Mouse (Mus musculus) megakaryocyte, embryonic 14.5 days (primary cell): ENCODE data around the gene Tas2r125. TPM values are rescaled to one million over a fixed set of nuclear protein-coding genes. Genes with fewer than 3 reads are reported as not detected.
"Not testable (repeated sequence)": the region's sequence is repeated elsewhere in the genome, so short reads cannot be mapped to it uniquely, and the experiment has no call there.

Experiments used
- H3K27me3 ChIP-seq: replicated peaks from 2 replicates; pipeline ENCODE3; 2012; ENCODE audit warnings: inconsistent platforms
- H3K36me3 ChIP-seq: replicated peaks from 2 replicates; pipeline ENCODE3; 2012; ENCODE audit warnings: low read length, inconsistent platforms, mixed read lengths
- H3K4me1 ChIP-seq: 2 replicates; pipeline ENCODE4 v1.6.1; 2012; ENCODE audit warnings: inconsistent platforms
- H3K4me3 ChIP-seq: replicated peaks from 2 replicates; pipeline ENCODE3; 2012; ENCODE audit warnings: moderate library complexity, mild to moderate bottlenecking, inconsistent platforms
- H3K9me3 ChIP-seq: 2 replicates; pipeline ENCODE4 v1.6.1; 2012; ENCODE audit warnings: inconsistent platforms
- FLI1 ChIP-seq: IDR thresholded peaks from 2 replicates; pipeline ENCODE4 v1.6.1; 2012; ENCODE audit warnings: low read length, inconsistent platforms, mixed read lengths
- GATA1 ChIP-seq: IDR thresholded peaks from 3 replicates; pipeline ENCODE4 v1.6.1; 2012; ENCODE audit warnings: mixed read lengths, low read length, inconsistent platforms, borderline replicate concordance
- polyA plus RNA-seq: library from polyadenylated mRNA; stranded (reverse); fragments of >175 nt; gene quantifications from 2 replicates; pipeline ENCODE4 v1.2.3, GENCODE M21; 2012; ENCODE audit warnings: low replicate concordance; ENCODE audit not compliant: insufficient read depth

Tas2r125 gene
- not detected in 2 replicates for polyA plus RNA-seq

- Histone ChIP-seq H3K27me3 (no peaks in the 10 kb centered on the region), H3K36me3 (no peaks in the 10 kb centered on the region), H3K9me3 (0 out of 2 replicates have a peak, but pooled peaks cover 4% of the 10 kb centered on the region), H3K4me1 (no peaks in the 10 kb centered on the region), H3K4me3 (no peak within 1 kb of the TSS)
- TF ChIP-seq GATA1 (no peak), FLI1 (no peak)
These were observed at the start of gene Tas2r125 for GRCm38 (mm10) chr6:132909351-132909750. Tas2r125 (plus strand) TSS chr6:132909651.

DNA sequence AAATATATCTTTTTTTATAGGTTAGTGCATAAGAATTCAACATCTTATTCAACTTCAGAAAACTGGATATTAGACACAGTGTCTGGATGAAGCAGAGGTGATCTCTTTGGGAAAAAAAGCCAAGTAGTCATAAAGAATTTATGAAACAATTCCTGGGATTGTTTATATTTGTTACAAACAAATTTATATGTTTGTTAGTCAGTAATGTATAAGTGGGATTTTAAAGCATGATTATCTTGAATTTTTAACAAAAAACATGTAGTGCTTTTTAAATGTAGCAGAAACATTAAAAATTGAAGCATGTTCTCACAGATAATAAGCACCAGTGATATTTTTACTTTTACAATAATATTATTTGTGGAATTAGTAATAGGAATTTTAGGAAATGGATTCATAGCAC is 41.7 kb upstream of the Tas2r125 start, which contains the start of gene Tas2r110:
TSS of gene Tas2r110 (plus strand) at position 301 of the 400 bp plus-strand sequence.
- H3K4me1 ChIP-seq: no peaks in the 10 kb centered on the region
- no peaks in the 10 kb centered on the region for H3K36me3 ChIP-seq
- no peaks in the 10 kb centered on the region for H3K27me3 ChIP-seq
- no peak within 1 kb of the TSS for H3K4me3 ChIP-seq
- TF ChIP-seq FLI1 (no peak), GATA1 (no peak)
- H3K9me3 ChIP-seq: no peaks in the 10 kb centered on the region

DNA sequence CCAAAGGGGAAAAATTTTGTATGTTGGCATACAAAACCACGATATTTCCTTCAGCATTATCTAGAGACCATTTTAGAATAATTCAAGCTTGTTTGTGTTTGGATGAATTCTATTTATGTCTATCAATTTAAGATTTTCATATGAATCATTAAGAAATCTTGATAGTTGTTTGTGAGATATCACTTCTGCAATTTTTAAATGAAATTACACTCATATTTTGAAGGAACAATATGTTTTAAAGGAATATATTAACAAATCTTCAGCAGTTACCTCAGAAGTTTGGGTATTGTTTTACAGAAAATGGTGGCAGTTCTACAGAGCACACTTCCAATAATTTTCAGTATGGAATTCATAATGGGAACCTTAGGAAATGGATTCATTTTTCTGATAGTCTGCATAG is 16.7 kb upstream of the Tas2r125 start, which contains the start of gene Tas2r113:
TSS of gene Tas2r113 (plus strand) at position 301 of the 400 bp plus-strand sequence.
- H3K27me3 ChIP-seq: no peaks in the 10 kb centered on the region
- H3K36me3 ChIP-seq: no peaks in the 10 kb centered on the region
- TF ChIP-seq FLI1: no peak
- TF ChIP-seq GATA1: no peak
- no peak within 1 kb of the TSS for H3K4me3 ChIP-seq
- H3K4me1 ChIP-seq: no peaks in the 10 kb centered on the region
- H3K9me3 ChIP-seq: no peaks in the 10 kb centered on the region

DNA sequence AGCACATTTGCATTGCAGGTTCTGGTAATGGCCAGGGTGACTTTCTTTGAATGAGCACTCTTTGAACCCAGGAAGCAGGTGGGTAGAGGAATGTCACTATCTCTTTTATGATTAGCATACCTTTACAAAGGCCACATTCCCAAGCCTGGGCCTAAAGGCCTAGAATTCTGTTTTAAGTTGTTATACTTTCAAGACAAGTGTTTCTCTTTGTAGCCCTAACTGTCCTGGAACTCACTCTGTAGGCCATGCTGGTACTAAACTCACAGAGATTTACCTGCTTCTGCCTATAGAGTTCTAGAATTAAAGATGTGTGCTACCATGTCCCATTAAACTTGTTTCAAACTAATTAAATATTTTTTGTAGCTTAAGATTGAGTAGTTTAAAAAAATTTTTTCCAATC is 31.9 kb downstream of the Tas2r125 start:
- H3K4me3 ChIP-seq, H3K4me1 ChIP-seq, H3K27me3 ChIP-seq, H3K36me3 ChIP-seq, H3K9me3 ChIP-seq: not testable (repeated sequence)

- Histone ChIP-seq H3K27me3 (no peaks in the 10 kb centered on the region), H3K9me3 (0 out of 2 replicates have a peak, but pooled peaks cover 3% of the 10 kb centered on the region), H3K36me3 (no peaks in the 10 kb centered on the region), H3K4me1 (no peaks in the 10 kb centered on the region), H3K4me3 (no peak within 1 kb of the TSS)
- TF ChIP-seq GATA1 (no peak), FLI1 (no peak)
These were observed 41.4 kb downstream of the Tas2r125 start, which contains the start of gene Tas2r129 for GRCm38 (mm10) chr6:132950802-132951201. Tas2r129 (plus strand) TSS chr6:132951102.

GRCm38 (mm10) chr6:132957819-132958218 is 48.4 kb downstream of the Tas2r125 start, which contains the start of gene Tas2r131:
Tas2r131 (minus strand) TSS chr6:132957919.
- H3K4me1 ChIP-seq: no peaks in the 10 kb centered on the region
- H3K9me3 ChIP-seq: 0 out of 2 replicates have a peak, but pooled peaks cover 3% of the 10 kb centered on the region
- no peaks in the 10 kb centered on the region for H3K36me3 ChIP-seq
- H3K4me3 ChIP-seq: no peak within 1 kb of the TSS
- H3K27me3 ChIP-seq: no peaks in the 10 kb centered on the region
- no peak for TF ChIP-seq FLI1
- no peak for TF ChIP-seq GATA1

Other genes starting within 250 kb of the Tas2r125 start
- not detected in 2 replicates for gene Tas2r121, start 208.6 kb upstream of the Tas2r125 start, polyA plus RNA-seq
- not detected in 2 replicates for gene Tas2r122, start 197.7 kb upstream of the Tas2r125 start, polyA plus RNA-seq
- gene Tas2r115, start 171.6 kb upstream of the Tas2r125 start, polyA plus RNA-seq: not detected in 2 replicates
- not detected in 2 replicates for gene Tas2r124, start 154.9 kb upstream of the Tas2r125 start, polyA plus RNA-seq
- gene Tas2r102, start 147.5 kb upstream of the Tas2r125 start, polyA plus RNA-seq: not detected in 2 replicates
- not detected in 2 replicates for gene Tas2r136, start 131.5 kb upstream of the Tas2r125 start, polyA plus RNA-seq
- gene Tas2r117, start 106.8 kb upstream of the Tas2r125 start, polyA plus RNA-seq: not detected in 2 replicates
- not detected in 2 replicates for gene Tas2r123, start 62.5 kb upstream of the Tas2r125 start, polyA plus RNA-seq
- not detected in 2 replicates for gene Tas2r116, start 54.2 kb upstream of the Tas2r125 start, polyA plus RNA-seq
- gene Tas2r110, start 41.6 kb upstream of the Tas2r125 start, polyA plus RNA-seq: not detected in 2 replicates
- gene Tas2r113, start 16.6 kb upstream of the Tas2r125 start, polyA plus RNA-seq: not detected in 2 replicates
- gene Tas2r129, start 41.5 kb downstream of the Tas2r125 start, polyA plus RNA-seq: not detected in 2 replicates
- gene Tas2r131, start 48.3 kb downstream of the Tas2r125 start, polyA plus RNA-seq: 2.3 TPM in 1 of 2 replicates, not detected in the other
- gene Tas2r109, start 71.3 kb downstream of the Tas2r125 start, polyA plus RNA-seq: not detected in 2 replicates
- not detected in 2 replicates for gene Tas2r103, start 127.5 kb downstream of the Tas2r125 start, polyA plus RNA-seq
- gene Tas2r140, start 146.2 kb downstream of the Tas2r125 start, polyA plus RNA-seq: not detected in 2 replicates
- 30.8 and 61.3 TPM in 2 replicates for gene Smim10l1, start 195.3 kb downstream of the Tas2r125 start, polyA plus RNA-seq